Mouse (Mus musculus): ENCODE measurements around the gene Etfbkmt. TPM values are rescaled to one million over a fixed set of nuclear protein-coding genes. Genes with fewer than 3 reads are reported as not detected.
"Not testable (repeated sequence)": the region's sequence is repeated elsewhere in the genome, so short reads cannot be mapped to it uniquely, and the experiment has no call there.

Gene Etfbkmt
- polyA plus RNA-seq, 1 experiment: 16.9 TPM

DNA sequence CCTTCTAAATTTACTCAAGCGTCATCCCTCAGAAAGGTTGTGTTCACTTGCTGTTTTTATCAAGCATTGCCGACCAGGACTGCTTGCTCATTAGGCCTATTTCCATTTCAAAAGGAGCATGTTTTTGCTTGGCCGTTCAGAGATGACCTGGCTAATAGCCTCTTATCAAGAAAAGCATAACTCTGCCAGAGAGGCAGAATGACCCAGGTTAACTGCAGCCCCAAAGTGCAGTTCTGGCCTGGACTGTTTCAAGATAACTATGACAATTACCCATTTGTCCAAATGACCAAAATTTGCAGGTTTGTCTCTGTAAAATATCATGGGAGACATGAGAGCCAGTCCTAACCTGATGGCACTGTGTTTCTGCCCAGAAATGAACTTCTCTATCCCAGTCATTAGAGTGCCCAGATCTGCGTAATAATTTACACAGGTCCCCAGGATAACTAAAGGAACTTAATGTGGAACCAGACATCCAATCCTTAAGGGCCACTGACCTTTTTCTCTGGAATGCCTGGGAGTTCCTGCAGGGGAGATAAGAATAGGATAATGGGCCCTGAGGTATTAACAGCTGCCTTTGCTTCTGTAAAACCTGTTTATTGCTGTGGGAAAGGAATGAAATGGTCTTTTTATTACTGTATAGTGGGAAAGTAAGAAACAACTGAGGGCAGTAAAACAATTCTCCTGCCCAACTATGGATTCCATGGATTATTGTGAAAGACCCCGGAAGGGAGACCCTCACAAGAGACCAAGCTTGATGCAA lies 5.1 kb upstream of the Etfbkmt start:
- no peak for DNase-seq (ENCODE audit: low read depth)

DNA sequence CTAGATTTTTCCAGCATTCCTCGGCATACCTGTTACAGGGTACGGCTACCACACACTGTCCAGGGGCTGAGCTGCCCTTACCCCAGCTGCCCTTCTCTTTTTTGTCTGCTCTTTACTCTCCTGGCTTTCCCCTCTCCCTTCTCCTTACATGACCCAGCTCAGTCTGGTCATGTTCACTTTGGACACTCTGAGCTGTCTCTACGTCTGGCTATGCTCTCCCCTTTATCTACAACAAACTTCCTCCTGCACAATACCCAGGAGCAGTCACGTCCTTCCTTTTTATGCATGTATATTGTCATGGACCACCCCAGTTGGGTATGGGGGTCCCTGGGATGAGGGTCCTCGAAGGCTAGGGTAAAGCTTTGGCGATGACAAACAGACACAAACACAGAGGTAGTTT lies 4.0 kb upstream of the Etfbkmt start:
- no peak for DNase-seq (ENCODE audit: low read depth)

DNA sequence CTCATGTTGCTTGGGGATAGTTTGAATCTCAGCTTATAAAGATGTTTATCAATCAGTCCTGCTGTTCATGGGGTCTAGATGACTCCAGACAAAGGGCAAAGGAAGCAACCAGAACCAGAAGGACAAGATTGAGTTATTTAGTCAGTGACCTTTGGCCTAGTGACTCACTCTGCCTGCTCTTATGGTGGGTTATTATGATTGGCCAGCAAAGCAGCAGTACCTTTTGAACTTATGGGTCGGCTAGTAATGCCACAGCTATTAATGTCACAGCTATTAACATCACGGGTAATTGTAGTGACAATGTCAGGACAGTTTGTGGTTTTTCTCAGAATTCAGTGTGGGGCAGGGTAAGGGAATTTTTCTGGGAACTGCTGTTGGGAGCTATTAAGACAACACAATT lies 1.7 kb upstream of the Etfbkmt start:
- DNase-seq (ENCODE audit: low read depth): no peak

DNA sequence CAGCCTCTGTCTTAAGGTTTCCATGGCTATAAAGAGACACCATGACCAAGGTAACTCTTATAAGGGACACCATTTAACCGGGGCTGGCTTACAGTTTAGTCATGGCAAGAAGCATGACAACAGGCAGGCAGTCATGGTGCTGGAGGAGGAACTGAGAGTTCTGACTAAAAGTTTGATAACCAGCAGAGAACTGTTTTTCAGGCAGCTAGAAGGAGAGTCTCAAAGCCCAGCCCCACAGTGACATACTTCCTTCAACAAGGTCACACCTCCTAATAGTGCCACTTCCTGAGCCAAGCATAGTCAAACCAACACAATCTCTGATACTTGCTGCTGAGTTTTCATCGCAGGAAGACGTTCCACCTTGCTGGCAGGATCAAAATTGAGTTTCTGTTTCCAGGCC lies 638 bp upstream of the Etfbkmt start:
- no peak for DNase-seq (ENCODE audit: low read depth)

DNA sequence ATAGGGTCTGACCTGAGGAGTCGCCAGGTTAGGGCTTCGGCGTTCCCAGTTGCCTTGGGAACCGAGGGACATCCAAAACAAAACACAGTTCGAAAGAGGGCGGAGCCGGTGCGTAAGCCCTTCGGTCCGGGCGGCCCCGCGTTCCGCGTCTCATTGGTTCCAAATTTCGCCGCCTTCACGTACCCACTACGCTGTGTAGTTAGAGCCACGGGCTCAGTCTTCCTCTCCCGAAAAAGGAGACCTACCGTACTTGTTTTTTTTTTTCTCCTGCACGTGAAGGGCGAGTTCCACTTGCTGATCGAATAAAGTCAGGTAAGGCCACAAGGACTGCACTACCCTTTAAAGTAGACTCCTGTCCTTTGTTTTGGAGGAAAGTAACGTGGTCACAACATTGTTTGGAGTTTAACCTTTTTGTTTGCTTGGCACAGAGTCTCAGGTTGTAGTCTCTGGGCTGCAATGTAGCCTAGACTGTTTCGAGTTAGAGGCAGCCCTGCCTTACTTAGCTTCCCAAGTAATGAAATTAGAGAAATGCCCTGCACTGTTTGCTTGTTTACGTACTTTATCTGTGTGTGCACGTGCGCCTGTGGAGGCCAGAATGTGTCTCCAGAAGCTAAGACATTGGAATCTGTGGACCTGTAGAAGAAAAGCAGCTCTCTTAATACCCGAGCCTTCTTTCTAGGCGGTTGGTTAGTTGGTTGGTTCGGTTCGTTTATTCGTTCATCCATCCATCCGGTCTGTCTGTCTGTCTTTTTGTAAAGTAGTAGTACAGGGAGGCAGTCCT lies 1.9 kb downstream of the Etfbkmt start:
- no peak for DNase-seq (ENCODE audit: low read depth)

DNA sequence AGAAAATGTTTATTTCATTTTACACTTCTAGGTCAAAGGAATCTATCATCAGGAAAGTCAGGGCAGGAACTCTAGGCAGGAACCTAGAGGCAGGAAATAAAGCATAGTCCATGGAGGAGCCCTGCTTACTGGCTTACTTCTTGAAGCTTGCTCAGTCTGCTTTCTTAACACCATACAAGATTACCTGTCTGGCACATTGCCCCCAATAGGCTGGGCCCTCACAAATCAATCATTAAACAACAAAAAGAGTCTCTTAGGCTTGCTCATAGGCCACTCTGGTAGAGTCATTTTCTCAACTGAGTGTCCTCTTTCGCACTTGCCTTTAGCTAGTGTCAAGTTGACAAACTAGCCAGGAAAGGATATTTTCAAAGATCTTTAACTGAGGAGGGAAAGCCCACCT lies 5.5 kb downstream of the Etfbkmt start:
- no peak for DNase-seq (ENCODE audit: low read depth)

DNA sequence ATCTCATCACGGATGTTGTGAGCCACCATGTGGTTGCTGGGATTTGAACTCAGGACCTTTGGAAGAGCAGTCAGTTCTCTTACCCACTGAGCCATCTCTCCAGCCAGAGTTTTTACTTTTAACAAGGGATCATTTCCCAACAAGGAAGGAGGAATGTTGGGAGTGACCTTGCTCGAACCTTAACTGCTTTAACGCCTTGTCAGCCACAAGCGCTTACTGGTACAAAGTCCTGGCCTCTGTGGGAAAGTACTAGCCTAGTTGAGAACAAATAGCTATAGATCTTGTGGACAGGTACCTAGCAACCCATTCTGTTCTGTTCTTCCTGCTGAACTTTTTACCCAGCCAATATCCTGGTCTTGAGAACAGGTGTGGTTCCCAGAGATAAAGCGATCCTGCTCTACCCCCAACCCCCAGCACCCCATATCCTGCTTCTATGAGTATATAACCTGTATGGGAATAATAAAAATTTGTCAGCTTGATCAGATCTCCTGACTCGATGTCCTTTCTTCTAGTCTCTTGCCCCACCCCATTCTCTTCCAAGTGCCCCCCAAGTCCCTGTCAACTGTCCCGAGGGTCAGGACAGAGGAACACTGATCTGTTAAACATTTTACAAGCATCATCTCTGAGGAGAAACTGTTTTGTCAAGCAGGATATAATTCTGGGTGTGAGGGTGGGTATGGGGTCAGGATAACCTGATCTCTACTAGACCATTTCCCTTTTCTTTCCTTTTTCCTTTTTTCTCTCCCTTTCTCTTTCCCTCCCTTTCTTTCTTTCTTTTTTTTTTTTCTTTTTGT lies 9.0 kb downstream of the Etfbkmt start:
- no peak for DNase-seq (ENCODE audit: low read depth)

DNA sequence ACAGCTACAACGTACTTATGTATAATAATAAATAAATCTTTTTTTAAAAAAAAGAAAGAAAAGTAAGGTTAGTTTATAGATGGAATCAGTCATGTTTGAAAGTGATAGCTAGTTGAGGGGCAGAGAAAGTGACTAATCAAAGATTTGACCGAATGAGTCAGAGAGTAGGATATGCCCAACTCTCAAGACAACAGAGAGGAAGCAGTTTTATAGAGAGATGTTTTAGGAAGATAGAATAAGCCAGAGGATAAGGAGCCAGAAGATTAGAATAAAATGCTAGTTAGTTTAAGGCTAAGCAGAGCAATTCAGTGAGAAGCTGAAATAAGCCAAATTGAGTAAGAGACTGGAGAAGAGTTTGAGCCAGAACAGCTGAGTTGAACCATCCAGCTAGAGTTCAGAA lies 12.5 kb downstream of the Etfbkmt start:
- no peak for DNase-seq (ENCODE audit: low read depth)

DNA sequence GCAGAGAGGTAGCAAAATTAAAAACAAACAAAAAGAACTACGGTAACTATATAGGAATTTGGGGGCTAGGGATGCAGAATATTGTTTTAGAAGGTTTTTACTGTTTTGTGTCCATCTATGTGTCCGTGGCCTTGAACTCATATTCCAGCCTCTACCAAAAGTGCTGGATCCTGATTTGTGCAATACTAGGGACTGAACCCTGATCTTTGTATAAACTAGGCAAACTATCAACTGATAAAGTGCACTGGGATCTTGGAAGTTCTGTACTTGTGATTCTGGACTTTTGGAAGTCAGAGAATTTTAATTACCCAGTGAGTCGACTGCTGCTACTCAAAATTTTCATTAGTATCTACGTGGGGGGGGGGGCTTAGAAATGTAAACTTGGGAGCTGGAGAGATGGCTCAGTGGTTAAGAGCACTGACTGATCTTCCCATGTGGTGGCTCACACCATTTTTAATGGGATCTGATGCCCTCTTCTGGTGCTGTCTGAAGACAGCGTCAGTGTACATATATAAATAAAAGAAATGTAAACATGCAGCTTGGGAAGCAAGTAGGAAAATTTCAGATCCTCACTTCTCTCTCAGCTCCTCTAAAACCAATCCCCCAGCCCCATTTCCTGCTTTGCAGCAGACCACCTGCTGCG lies 13.9 kb downstream of the Etfbkmt start:
- DNase-seq (ENCODE audit: low read depth): no peak

DNA sequence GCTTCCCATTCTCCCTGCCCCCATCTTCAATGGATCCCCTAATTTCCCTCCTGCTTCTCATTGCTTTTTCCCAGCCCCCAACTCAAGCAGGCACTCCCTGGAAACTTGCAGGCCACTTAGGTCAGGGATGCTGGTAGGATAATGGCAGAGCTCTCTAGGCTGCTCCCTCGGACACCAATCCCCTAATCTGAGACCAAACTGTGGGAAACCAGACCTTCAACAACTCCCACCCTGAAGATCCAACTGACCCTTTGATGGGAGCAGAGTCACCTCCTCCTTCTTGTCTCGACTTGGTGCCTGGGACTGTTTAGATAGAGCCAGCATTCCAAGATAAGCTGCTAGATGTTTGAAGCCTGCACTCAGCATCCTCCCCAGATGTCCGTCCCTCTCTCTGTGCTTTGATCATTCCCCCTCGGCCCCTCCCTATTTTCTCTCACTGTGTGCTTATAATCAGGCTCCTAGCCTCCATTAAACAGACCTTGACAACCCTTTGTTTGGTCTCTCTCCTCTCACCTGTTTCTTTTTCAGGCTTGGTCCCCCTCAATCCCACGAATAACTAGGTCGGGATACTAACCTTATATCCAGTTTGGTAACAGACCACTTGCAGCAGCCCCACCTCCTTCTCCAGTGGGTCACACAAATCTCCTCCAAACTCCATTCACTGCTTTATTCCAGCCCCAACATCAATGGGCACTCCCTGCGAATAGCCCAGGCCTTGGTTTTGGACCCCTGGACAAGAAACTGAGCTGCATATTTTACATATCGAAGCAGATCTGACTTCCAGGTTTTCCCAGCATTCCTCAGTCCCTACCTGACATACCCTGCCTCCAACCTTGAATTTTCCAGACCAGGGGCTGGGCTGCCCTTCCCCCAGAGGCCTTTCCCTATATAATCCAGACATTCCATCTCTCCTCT lies 14.7 kb downstream of the Etfbkmt start:
- DNase-seq (ENCODE audit: low read depth): no peak

DNA sequence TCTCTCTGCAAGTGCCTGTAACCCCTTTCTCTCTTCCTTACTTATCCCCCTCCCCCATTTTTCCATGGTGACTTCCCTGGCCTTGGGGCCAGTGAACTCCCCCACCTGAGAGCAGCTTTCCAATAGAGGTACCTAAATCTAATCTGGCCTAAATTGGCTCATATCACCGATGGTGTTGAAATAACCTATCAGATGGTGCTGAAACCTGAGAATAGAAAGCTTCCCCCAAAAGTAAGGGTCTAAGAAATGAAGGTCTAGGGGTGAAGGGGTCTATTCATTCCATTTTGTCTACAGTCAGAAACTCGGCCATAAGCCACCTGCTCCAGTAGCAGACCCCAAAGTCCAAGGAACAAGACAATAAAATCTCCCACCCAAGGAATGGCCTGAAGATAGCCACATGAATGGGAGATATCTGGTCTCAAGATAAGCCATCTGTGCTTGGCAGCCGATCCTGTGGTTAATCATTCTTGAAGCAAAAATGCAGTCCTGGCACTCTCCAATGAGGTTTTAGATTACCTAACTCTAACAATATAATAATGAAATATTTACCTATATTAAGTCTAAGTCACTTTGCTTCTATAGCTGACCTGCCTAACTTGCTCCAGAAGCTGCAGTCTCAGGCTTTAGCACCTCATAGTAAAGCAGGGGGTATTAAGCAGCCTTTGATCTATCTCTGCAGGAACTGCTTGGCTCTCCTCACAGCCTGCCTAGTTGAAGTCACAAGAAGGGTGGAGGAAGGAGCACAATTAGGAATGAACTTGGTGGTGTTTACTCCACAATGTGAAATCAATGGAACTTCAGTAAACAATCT lies 15.6 kb downstream of the Etfbkmt start:
- DNase-seq (ENCODE audit: low read depth): no peak

DNA sequence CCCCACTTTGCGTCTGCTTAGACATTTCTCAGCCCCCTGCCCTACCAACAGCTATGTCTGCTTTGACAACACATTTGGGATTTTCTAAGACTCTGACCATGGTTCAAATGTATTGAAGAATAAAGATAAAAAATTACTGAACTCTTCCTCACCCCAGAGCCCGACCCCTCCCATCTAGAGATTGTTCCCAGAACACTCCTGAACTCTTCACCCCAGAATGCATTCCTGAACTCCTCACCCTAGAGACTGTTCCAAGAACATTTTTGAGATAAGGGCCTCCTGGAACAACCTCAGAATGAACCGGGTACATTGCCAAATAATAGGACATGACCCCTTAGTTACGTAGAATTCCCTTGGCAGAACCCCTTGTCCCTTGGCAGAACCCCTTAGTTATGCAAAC lies 27.4 kb downstream of the Etfbkmt start:
- not testable (repeated sequence) for DNase-seq (ENCODE audit: low read depth)

DNA sequence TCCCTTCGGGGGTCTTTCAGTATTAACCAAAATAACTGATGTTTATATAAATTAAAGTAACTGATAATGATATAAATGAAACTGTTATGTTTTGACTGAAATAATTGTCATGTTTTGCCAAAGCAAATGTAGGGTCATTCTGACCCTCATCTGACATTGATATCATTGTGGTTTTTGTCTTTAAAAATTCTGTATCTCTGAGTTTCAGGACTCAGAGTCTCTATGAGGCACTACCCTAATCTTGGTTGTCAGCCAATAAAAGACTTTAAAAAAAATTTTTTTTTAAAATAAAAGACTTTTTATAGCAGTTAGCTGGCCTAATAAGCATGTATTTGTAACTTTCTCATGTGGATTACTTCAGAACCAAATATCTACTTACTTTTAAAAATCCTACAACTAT lies 28.0 kb downstream of the Etfbkmt start:
- DNase-seq (ENCODE audit: low read depth): no peak

DNA sequence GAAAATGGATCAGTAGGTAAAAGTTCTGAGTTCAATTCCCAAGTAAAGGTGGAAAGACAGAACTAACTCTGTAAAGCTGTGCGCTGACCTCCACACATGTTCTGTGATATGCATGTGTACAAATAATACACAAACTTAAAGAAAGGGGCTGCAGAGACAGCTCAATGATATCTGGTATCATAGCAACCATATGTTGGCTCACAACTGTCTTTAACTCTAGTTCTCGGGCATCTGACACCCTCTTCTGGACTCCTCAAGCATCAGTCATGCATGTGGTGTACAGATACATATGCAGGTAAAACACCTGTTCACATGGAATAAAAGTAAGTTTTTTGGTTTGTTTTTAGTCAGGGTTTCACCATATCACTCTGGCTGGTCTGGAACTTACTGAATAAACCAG lies 28.8 kb downstream of the Etfbkmt start:
- no peak for DNase-seq (ENCODE audit: low read depth)

DNA sequence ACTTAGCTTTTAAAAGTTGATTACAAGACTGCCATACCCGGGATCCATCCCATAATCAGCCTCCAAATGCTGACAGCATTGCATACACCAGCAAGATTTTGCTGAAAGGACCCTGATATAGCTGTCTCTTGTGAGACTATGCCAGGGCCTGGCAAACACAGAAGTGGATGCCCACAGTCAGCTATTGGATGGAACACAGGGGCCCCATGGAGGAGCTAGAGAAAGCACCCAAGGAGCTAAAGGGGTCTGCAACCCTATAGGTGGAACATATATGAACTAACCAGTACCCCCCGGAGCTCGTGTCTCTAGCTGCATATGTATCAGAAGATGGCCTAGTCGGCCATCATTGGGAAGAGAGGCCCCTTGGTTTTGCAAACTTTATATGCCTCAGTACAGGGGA lies 30.3 kb downstream of the Etfbkmt start:
- DNase-seq (ENCODE audit: low read depth): not testable (repeated sequence)

DNA sequence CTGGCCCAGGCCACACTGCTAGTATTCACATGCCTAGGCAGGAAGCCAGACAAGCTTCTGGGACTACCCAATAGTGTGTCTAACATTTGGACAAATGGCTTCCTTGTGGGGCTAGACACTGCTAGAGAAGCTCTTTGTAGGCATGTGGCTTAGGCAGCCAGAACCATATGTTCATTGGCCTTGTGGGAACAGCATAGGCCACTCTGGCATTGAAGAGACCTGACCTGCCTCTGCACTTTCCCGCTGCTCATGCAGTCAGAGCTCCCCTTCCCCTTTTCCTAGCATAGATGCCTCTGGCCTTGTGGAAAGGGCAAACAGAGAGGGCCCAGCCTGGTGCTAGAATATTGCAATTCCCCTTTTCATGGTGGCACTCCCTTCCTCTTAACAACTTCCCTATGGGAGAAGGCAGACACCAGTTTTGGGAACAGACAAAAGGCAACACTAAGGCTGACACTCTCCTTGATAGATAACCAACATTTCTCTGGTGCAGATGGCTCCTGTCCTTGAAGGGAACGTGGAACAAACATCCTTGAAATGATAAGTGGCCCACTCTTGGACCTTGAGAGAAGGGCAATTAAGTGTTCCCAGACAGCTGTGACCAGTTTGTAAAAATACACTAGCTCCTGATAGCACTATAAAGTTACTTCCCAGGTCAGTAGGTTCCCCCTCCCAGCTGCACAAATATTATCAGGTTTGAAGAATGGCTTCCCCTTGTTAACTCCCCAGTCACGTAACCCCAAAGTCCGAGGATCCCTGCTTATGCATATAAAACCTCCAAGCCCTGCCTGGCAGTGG lies 34.4 kb downstream of the Etfbkmt start:
- no peak for DNase-seq (ENCODE audit: low read depth)

DNA sequence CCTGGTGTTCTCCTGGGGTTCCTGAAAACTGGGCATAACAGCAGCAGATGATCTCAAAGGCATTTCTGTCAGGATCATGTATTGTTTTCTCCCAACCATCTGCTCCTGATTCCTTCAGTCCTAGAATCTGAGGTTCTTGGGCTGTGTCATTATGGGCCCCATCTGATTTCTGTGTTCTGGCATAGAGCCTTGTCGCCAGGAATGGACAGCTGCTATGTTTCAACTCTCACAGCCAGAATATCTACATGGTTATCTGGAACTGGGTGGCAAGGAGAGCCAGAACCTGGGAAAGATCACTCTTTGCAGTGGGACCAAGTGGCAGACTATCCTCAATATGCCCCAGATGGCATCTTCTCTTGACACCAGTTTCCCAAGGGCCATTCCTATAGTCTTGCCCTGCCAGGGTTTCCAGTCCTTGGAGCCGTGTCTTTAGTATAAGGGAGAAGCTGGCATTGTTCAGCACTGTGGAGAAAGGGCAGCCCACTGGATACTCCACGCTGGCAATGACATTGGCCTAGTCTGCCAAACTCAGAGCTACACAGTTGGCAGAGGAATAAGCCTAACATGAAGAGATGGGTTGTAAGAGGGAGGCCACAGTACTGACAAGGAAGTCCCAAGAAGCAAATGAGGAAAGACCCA lies 35.4 kb downstream of the Etfbkmt start:
- no peak for DNase-seq (ENCODE audit: low read depth)

DNA sequence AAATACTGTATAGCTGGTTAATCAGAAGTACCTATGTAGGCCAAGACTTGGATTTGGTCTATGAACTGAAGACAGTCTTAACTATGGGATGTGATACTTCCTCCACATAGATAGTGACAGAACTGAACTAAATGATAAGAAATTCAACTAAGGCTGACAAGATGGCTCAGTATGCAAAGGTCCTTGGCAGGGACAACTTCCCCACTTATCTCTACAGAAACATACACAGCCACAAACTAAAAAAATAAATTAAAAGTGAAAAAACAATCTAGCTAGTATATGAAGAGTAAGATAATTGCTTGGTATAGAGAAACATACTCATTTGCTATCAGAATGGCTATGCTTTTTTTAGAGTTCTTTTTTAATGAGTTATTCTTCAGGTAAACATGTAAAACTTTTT lies 39.4 kb downstream of the Etfbkmt start:
- no peak for DNase-seq (ENCODE audit: low read depth)

DNA sequence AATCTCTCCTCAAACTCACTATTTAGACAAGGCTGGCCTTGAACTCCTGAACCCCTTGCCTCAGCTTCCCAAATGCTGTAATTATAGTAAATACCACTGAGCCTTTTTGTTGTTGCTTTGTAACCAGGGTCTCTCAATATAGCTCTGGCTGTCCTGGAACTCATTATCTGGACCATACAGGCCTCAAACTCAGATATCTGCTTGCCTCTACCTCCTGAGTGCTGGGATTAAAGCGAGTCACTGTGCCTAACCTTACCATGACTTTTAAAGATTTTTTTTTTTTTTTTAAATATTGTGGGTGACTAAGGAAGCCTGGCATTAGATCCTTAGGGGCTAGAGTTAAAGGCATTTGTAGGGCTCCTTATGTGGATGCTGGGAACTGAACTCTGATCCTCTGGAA lies 44.4 kb downstream of the Etfbkmt start:
- DNase-seq (ENCODE audit: low read depth): no peak

Data from gonadal fat pad, adult 2 months (tissue).